8 mouse cellular contexts compared by ENCODE assay signal in genomic region chr1:172376198-172376667, GRCm38 (mm10). TPM values are rescaled to one million over a fixed set of nuclear protein-coding genes. Genes with fewer than 3 reads are reported as not detected.
DNase-seq lines count a peak whose midpoint lies in the region; ATAC-seq lines count a peak whose summit lies in the region.

Gene Pigm, plus strand, starts transcription at chr1:172376546.

- DNase-seq in adipocyte (ENCODE audit: low spot score), result peak; percentile 99
- peak; percentile 98 for DNase-seq in embryo, embryonic 10 days (ENCODE audit: low spot score)
- DNase-seq in gastrocnemius, postnatal 10 days, result peak; percentile 97
- peak; percentile 99 for DNase-seq in induced T-regulatory cell, adult 2 months (ENCODE audit: low read depth)
- peak; percentile 95 to 98 for DNase-seq in left cerebral cortex, adult 9 months (ENCODE audit: low spot score in 2 of 2)
- peak; percentile 98 for DNase-seq in right cerebral cortex, postnatal 14 days
- peak; percentile 96 to 98 for DNase-seq in urinary bladder, postnatal 36 days (ENCODE audit: low spot score in 2 of 2)

- ATAC-seq in megakaryocyte progenitor cell, adult 5-6 weeks (replicated peaks; ENCODE audit: poor library complexity), result peak; percentile 94

RNA-seq across cellular contexts. Expression of gene Pigm, which starts in this region (rescaled TPM):
- total RNA-seq in gastrocnemius, postnatal 10 days (2021), result 1 to 10 TPM; 5.6 to 6.9 TPM
- 14.7 and 16.2 TPM in 2 replicates for total RNA-seq in megakaryocyte progenitor cell, adult 5-6 weeks (2015)
- 15.3 and 15.7 TPM in 2 replicates for total RNA-seq in megakaryocyte progenitor cell, adult 5-6 weeks (2017)

Comparison
In these comparisons a context has a peak if more than half of its experiments do, and no peak if none do; other contexts are left out.
1. Peak in every context shown above with its lines: DNase-seq and ATAC-seq.